Mouse (Mus musculus) lung, embryonic 14.5 days (tissue): ENCODE data around the gene Il1rapl2. TPM values are rescaled to one million over a fixed set of nuclear protein-coding genes. Genes with fewer than 3 reads are reported as not detected.

Source experiments
- ATAC-seq: fragments of 200-750 bp; cut with Nextera tagmentation; 2 replicates; pipeline ENCODE4 v1.8.0; 2017; ENCODE audit warnings: mild to moderate bottlenecking, moderate TSS enrichment, moderate library complexity; ENCODE audit not compliant: insufficient read depth
- DNase-seq: peaks from one replicate; pipeline ENCODE4 v3.0.0-alpha.2; 2015
- H3K27ac ChIP-seq: fragments of 300-500 bp; sonication (generic); 2 replicates; pipeline ENCODE4 v1.5.1; 2014; ENCODE audit warnings: low read depth, mild to moderate bottlenecking, moderate library complexity
- H3K27me3 ChIP-seq: fragments of 300-500 bp; sonication (generic); 2 replicates; pipeline ENCODE4 v1.6.1; 2014; ENCODE audit warnings: low read length, control low read depth; ENCODE audit not compliant: insufficient read depth
- H3K36me3 ChIP-seq: fragments of 300-500 bp; sonication (generic); 2 replicates; pipeline ENCODE4 v1.6.1; 2014; ENCODE audit warnings: control low read depth; ENCODE audit not compliant: insufficient read depth
- H3K4me1 ChIP-seq: fragments of 300-500 bp; sonication (generic); 2 replicates; pipeline ENCODE4 v1.6.1; 2014; ENCODE audit warnings: antibody characterized with exemption, control low read depth; ENCODE audit not compliant: insufficient read depth
- H3K4me2 ChIP-seq: fragments of 300-500 bp; sonication (generic); 2 replicates; pipeline ENCODE4 v1.6.1; 2014; ENCODE audit warnings: mild to moderate bottlenecking
- H3K4me3 ChIP-seq: fragments of 300-500 bp; sonication (generic); 2 replicates; pipeline ENCODE4 v1.5.1; 2014; ENCODE audit warnings: low read depth, low read length
- H3K9ac ChIP-seq: fragments of 300-500 bp; sonication (generic); 2 replicates; pipeline ENCODE4 v1.6.1; 2014
- H3K9me3 ChIP-seq: fragments of 300-500 bp; sonication (generic); 2 replicates; pipeline ENCODE4 v1.6.1; 2016; ENCODE audit warnings: low read depth, low read length, control low read depth
- CTCF ChIP-seq: IDR thresholded peaks from 2 replicates; pipeline ENCODE4 v1.5.1; 2016; ENCODE audit warnings: antibody characterized with exemption, low read depth
- WGBS: fragments of 180-500 bp; shearing (Covaris S2); extraction: QIAGEN DNeasy Blood & Tissue Kit; methylation state at CpG from one replicate; pipeline ENCODE4 v1.1.7; 2014; 5-methylcytosine and 5-hydroxymethylcytosine counted together
- polyA plus RNA-seq: library from polyadenylated mRNA; unstranded; fragments of >200 nt; fragmentation: Nextera tagmentation; extraction: Ambion mirVana; gene quantifications from 2 replicates; pipeline ENCODE4 v1.2.1, GENCODE M21; 2014

Il1rapl2 gene
- not detected in 2 replicates for polyA plus RNA-seq

DNA sequence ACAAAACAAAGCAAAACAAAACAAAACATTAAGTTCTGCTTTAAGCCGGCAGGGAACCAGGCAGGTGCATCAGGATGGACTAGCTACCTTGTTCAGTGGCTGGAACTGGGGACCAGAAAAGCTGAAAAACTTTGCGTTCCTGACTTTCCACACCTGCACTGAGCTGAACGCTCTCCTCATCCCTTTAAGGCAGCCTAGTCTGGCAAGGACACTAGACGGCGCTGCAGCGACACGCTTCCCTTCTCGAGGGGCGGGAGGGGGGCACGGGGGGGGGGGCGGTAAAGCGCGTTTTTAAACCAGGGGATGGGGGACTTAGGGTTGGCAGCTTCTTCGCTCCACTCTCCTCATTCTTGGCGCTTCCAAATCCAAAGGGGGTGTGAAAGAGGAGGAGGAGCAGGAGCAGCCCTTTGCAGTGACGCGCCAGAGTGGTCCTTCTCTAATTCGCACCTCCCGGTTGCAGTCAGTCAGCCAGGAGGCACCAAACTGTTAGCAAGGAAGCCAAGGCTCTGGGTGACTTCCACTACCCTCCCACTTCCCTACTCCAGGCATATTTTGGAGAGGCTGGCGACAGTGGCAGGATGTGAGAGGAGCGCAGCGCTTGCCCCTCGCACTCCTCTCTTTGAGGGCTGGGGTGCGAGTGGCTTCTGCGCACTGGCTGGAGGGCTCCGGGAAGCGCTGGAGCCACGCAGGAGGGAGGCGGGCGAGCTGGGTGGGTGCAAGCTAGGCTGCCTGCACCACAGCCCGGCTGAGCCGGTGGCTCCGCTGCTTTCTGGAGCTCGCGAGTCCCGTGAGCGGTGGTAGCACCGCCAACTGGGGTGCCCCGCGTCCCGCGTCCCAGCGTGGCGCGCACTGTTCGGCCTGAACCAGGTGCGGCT lies at the start of gene Il1rapl2:
Il1rapl2 (plus strand) TSS at position 288 of the 875 bp plus-strand sequence.
- TF ChIP-seq CTCF: peak; percentile 46
- peak; percentile 47 for DNase-seq
- Histone ChIP-seq H3K4me2 (peak within 1 kb of the TSS; percentile 58), H3K9me3 (no peaks in the 10 kb centered on the region), H3K4me1 (no peaks in the 10 kb centered on the region), H3K36me3 (no peaks in the 10 kb centered on the region), H3K27me3 (peaks cover 37% of the 10 kb centered on the region), H3K4me3 (peak within 1 kb of the TSS; percentile 28), H3K9ac (no peak within 1 kb of the TSS), H3K27ac (no peak within 1 kb of the TSS)
- peak; percentile 75; the same call in 1 of the 2 replicates for ATAC-seq
- WGBS: 13% methylated on average over 46 of the region's 47 CpGs

DNA sequence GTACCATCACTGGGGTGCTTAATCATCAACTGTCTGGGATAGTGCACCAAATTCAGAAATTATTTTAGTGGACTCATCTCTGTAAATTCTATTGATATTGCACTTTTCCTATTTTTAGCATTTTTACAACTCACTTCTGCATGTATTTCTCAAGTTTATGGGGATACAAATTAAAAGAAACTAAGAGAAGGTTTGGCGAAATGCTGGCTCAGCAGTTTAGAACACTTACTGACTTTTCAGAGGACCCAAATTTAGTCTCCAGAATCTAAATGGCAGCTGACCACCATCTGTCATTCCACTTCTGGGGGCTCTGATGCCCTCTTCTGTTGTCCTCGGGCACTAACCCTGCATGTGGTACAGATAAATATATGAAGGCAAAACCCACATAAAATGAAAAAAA lies 22.1 kb upstream of the Il1rapl2 start:
- WGBS: 82% methylated on average over 2 of the region's 2 CpGs
- no peak for TF ChIP-seq CTCF
- Histone ChIP-seq H3K9me3 (no peaks in the 10 kb centered on the region), H3K27ac (no peak overlapping the region), H3K4me3 (no peak overlapping the region), H3K4me2 (no peak overlapping the region), H3K9ac (no peak overlapping the region), H3K27me3 (no peaks in the 10 kb centered on the region), H3K4me1 (no peaks in the 10 kb centered on the region), H3K36me3 (no peaks in the 10 kb centered on the region)
- DNase-seq: no peak
- ATAC-seq: no peak

DNA sequence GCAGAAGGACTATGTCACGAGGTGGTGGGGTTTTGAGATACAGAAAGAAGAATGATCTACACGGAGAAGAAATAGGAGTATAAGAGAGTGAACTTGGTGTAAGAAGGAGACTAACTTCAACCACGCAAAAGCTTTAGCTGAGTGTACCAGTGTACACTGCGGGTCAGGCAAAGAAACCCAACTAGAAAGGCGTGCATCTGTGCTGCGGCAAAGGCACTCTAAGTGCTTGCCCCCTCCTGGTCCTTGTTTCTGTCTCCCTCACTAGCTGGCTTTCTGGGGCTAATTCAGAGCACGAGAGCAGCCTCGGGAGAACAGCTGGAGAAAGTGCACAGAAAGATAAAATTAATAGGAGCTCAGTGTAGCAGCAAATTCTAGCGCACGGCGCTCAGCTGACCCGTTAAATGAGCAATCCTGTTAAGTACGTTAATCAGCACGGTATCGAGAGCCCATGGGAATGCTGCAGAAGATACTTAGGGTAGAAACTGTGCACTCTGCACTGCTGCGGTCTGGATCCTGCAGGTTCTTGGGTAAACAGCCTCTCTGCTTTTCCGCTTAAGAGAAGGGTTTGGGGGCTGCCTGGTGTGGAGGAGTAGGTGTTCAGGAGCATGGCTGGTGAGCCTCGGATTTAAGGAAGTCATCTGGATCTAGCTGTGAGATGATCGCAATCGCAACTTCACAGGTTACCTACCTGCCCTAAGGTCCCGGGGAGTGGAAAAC lies 778 bp upstream of the Il1rapl2 start:
- H3K27me3 ChIP-seq: peaks cover 37% of the 10 kb centered on the region
- no peaks in the 10 kb centered on the region for H3K36me3 ChIP-seq
- H3K9ac ChIP-seq: no peak overlapping the region
- no peak for TF ChIP-seq CTCF
- H3K4me3 ChIP-seq: peak overlapping the region; percentile 28
- DNase-seq (no peak), ATAC-seq (no peak)
- no peak overlapping the region for H3K27ac ChIP-seq
- H3K4me2 ChIP-seq: peak overlapping the region; percentile 58
- WGBS: 16% methylated on average over 21 of the region's 21 CpGs
- H3K9me3 ChIP-seq: no peaks in the 10 kb centered on the region
- no peaks in the 10 kb centered on the region for H3K4me1 ChIP-seq

DNA sequence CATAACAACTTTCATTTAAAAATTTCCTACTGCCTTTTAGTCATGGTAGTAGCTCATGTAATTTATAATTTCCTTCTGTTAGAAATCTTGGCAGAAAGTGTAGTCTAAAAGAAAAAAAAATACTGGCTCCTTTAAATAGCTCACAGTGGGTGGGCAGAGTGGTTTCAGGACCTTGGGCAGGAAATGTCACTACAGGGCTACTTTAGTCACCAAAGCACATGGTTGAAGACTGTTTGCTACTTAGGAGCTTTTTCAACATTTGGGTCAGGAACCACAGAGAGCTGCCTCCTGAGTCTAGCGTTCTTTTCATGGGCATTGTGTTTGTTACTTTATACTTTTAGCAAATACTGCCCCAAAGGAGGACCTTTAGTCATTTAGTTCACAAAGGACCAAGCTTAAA lies 12.2 kb downstream of the Il1rapl2 start:
- Histone ChIP-seq H3K4me1 (no peaks in the 10 kb centered on the region), H3K27ac (no peak overlapping the region), H3K4me3 (no peak overlapping the region), H3K27me3 (no peaks in the 10 kb centered on the region), H3K9me3 (no peaks in the 10 kb centered on the region), H3K4me2 (no peak overlapping the region), H3K9ac (no peak overlapping the region), H3K36me3 (no peaks in the 10 kb centered on the region)
- DNase-seq (no peak), ATAC-seq (no peak)
- 21% methylated on average over 1 of the region's 1 CpGs for WGBS
- TF ChIP-seq CTCF: no peak

DNA sequence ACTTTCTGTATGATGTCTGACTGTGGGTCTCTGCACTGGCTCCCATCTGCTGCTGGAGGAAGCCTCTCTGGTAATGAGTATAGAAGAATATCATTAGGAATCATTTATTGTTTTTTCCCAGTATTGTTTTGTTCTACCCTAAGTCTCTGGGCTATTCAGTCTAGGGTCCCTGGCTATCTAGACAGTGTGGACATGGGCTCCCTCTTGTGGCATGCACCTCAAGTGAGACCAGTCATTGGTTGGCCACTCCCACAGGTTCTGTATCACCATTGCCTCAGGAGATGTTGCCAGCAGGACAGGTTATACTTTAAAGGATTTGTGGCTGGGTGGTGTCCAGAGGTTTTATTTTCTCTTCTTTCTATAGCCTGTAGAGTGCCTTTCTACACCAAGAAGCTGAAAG lies 50.3 kb downstream of the Il1rapl2 start:
- Histone ChIP-seq H3K36me3 (no peaks in the 10 kb centered on the region), H3K27me3 (no peaks in the 10 kb centered on the region), H3K4me1 (no peaks in the 10 kb centered on the region), H3K27ac (no peak overlapping the region), H3K4me3 (no peak overlapping the region), H3K9me3 (no peaks in the 10 kb centered on the region), H3K9ac (no peak overlapping the region), H3K4me2 (no peak overlapping the region)
- peak; percentile 12; the same call in 1 of the 2 replicates for TF ChIP-seq CTCF
- ATAC-seq (no peak), DNase-seq (peak; percentile 2)

DNA sequence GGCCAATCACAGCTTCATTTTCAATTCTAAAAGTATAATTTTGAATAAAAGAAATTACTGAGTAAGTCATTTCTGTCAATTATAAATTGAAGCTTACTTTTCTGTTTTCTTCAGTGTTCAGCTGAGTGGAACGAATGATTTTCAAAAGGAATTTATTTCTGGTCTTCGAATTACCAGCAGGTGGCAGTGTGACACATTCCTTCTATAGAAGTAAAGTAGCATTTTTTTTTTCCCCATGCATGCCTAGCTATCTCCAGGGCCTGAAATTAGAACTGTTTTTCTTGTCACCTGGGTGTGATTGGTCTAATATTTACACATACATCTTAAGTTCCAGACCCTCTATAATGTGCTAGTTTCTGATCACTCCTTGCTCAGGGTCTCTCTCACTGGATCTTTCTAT lies 96.6 kb downstream of the Il1rapl2 start:
- 13% methylated on average over 2 of the region's 2 CpGs for WGBS
- peak; percentile 49 for TF ChIP-seq CTCF
- Histone ChIP-seq H3K4me3 (no peak overlapping the region), H3K9me3 (no peaks in the 10 kb centered on the region), H3K27me3 (no peaks in the 10 kb centered on the region), H3K36me3 (no peaks in the 10 kb centered on the region), H3K4me2 (no peak overlapping the region), H3K4me1 (no peaks in the 10 kb centered on the region), H3K27ac (no peak overlapping the region), H3K9ac (no peak overlapping the region)
- DNase-seq: peak; percentile 74
- ATAC-seq: no peak

DNA sequence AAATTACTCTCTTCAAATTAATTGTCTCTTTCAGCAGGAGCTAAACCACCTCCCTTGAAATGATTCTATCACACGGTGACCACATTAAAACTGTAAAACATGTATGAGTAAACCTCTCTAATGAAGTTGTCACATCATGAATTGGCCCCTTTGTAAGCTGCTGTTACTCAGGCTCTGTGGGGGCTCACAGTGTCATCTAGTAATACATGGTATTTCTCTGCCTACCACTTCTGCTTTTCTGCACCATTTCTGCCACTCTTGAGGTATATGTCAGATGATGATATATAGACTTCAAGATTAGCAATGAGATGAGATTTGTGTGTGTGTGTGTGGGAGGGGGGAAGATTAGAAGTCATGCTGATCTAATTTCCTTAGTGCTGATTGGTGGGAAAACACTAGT lies 117.6 kb downstream of the Il1rapl2 start:
- Histone ChIP-seq H3K27me3 (no peaks in the 10 kb centered on the region), H3K36me3 (no peaks in the 10 kb centered on the region), H3K4me1 (no peaks in the 10 kb centered on the region), H3K4me3 (no peak overlapping the region), H3K4me2 (no peak overlapping the region), H3K9ac (no peak overlapping the region), H3K9me3 (no peaks in the 10 kb centered on the region), H3K27ac (no peak overlapping the region)
- no peak for DNase-seq
- no peak for ATAC-seq
- 84% methylated on average over 1 of the region's 1 CpGs for WGBS
- no peak for TF ChIP-seq CTCF
